Mouse (Mus musculus): ENCODE data around the gene Vwa3a. TPM values are rescaled to one million over a fixed set of nuclear protein-coding genes. Genes with fewer than 3 reads are reported as not detected.
"Not testable (repeated sequence)": the region's sequence is repeated elsewhere in the genome, so short reads cannot be mapped to it uniquely, and the experiment has no call there.

Gene Vwa3a
- under 1 TPM; 0.41 to 0.80 TPM for total RNA-seq (2021)
- long read RNA-seq, experiment 1 = 0 reads
- long read RNA-seq, experiment 2, partial matches to known transcripts = 0 of 1 reads
- long read RNA-seq, experiment 2, other reads (novel, unspliced or antisense) = 1 of 1 reads

DNA sequence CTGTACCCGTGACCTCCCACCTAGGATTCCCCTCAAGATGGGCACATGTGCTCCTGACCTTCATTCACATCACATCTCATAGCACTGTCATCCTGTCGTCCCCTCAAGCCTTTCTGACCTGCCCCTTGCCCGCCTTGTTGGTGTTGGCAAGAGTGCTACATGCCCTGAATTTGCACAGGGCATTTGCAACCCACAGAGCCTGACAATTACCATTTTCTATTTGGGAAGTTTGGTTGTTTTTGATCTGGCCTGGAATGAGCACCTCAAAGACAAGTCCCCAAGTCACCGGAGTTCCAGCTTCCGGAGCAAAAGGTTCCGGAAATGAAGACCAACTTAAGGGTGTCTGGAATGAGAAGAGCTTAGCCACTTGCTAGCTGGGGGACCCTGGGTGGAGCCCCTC, at the start of gene Vwa3a:
Gene Vwa3a (plus strand): TSS at position 301 of the 400 bp plus-strand sequence.
- no peak for DNase-seq
- intact Hi-C loops (cut with DNase I; ENCODE audit: low total_unique reads) = no loop called here

DNA sequence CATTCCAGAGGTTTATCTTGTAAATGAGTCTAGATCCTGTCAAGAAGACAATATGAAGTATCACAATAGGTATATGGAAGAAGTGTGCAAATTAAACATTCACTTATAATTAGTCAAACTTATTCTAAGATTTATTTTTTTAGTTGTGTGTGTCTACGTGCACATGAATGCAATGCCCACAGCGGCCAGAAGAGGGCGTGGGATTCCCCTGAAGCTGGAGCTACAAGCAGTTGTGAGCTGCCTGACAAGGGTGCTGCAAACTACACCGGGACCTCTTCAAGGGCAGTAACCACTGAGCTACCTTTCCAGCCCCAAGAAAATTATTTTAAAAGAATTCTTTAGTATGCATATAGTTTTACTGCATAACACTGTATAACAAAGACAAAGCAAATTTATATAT, 48.5 kb upstream of the Vwa3a start:
- intact Hi-C loops (cut with DNase I; ENCODE audit: low total_unique reads) = no loop called here
- no peak for DNase-seq

DNA sequence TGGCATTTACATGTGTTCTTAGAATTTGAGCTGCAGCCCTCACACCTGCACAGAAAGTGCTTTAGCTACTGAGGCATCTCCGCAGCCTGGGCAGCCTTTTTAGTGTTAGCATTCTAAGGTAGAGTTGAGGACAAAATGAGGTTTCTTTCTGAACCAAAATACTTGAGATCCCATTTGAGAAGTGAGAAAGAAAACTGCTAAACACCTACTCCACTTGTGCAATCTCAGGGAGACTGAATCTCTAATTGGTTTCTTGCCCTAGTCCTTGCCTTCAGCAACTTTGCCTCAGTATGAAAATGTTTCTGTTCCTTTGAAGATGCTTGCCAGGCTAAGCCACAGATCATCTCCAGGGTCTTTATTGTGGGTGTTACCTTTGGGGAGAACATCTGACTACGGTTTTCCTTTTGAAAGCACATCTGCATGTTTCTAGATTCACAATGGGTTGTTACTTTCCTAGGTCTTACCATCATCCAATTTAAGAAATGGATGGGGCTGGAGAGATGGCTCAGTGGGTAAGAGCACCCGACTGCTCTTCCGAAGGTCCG, 45.2 kb upstream of the Vwa3a start:
- intact Hi-C loops (cut with DNase I; ENCODE audit: low total_unique reads) = no loop called here
- no peak for DNase-seq

DNA sequence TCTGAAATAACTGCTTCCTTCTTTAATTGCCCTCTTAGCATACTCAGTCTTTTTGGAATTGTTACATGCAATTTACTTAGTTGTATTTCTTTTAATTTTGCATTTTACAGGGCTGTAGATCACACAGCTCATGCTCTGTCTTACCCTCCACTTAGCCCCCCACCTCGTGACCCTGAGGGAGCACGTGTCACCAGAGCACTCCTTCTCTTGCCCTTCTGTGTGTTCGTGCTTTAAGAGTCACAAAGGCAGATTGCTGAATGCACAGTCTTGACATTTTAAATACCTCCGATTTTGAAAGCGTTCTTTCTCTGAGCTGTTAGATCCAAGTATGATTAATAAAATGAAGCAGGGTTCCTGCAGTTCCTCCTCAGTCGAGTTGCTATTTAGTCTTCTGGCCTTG, 43.9 kb upstream of the Vwa3a start:
- no peak for DNase-seq
- intact Hi-C loops (cut with DNase I; ENCODE audit: low total_unique reads) = no loop called here

DNA sequence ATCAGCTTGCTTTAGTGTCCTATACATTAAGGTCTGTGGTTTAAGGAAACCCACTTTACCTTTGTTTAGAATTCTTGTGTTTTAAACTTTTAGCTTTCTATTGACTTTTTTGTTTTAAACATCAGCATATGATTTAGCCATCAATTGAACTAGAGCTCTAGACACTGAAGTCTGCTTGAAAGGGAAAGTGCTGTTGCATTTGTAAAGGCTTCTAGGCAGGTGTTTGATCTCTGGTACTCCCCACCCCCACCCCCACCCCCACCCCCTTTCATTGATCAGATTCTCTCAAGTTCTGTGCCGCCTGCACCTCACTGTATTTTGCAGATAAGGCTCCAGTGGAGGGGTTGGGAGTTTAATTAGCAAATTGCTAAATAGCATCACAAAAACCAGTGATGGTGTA, 43.5 kb upstream of the Vwa3a start:
- no peak for DNase-seq
- intact Hi-C loops (cut with DNase I; ENCODE audit: low total_unique reads) = no loop called here

DNA sequence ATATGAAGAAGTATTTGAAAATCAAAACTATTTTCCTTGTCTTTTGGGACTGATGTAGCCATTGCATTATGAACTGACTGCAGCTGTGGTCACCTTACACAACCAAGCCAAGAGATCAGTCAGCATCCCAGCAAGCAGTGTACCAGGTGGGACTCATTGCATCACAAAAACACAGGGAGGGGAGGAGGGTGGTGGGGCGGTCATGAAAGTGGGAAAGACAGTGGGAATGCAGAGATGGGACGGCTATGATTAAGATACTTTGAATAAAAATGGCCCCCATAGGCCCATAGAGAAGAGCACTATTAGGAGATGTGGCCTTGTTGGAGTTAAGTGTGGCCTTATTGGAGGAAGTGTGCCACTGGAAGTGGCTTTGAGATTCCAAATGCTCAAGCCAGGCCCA, 42.8 kb upstream of the Vwa3a start:
- no peak for DNase-seq
- intact Hi-C loops (cut with DNase I; ENCODE audit: low total_unique reads) = no loop called here

DNA sequence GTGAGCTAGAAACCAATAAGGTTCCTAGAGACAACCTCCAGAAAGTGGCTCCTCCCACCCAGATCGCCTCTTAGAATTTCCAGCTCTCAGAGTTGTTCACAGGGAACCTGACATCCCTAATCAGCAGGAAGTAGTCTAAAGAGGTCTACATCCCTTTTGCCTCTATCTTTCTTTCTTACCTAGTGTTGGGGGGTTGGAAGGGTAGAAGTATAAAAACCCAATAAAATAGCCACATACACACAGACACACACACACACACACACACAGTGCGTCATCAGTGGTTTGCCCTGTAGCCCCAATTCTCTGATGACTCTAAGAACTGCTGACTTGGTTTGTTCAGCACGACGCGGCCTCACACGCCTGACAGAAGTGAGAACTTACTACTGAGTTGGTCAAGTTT, 39.5 kb upstream of the Vwa3a start:
- no peak for DNase-seq
- intact Hi-C loops (cut with DNase I; ENCODE audit: low total_unique reads) = no loop called here

DNA sequence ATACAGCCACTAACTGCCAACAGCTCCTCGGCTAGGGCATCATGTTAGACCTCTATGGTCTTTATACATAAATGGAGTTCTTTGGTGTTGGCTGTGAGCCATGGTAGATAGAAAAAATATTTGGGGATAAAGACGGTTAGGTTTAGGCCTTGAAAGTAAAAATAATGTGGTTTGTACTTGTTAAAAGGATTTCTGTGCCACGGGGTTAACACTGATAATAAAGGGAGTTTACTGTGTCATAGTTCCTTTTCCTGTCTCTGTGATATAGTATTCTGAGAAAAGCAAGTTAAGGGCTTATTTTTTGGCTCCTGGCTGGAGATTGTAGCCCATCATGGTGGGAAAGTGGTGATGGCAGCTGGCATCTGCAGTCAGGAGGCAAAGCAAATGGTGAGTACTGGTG, 35.2 kb upstream of the Vwa3a start:
- DNase-seq = no peak
- intact Hi-C loops (cut with DNase I; ENCODE audit: low total_unique reads) = no loop called here

DNA sequence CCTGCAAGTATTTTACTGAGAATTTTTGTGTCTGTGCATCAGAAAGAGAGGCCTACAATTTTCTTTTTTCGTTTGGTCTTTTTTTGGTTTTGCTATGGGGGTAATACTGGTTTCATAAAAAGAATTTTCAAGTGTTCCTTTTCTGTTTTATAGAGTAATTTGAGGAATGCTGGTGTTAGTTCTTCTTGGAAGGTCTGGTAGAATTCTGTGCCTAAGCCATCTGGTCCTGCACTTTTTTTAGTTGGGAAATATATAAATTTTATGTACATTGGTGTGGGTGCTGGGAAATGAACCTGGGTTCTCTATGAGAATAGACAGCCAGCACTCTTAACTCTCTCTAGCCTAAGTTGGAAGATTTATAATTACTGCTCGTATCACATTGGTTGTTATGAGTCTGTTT, 27.0 kb upstream of the Vwa3a start:
- intact Hi-C loops (cut with DNase I; ENCODE audit: low total_unique reads) = no loop called here
- no peak for DNase-seq

DNA sequence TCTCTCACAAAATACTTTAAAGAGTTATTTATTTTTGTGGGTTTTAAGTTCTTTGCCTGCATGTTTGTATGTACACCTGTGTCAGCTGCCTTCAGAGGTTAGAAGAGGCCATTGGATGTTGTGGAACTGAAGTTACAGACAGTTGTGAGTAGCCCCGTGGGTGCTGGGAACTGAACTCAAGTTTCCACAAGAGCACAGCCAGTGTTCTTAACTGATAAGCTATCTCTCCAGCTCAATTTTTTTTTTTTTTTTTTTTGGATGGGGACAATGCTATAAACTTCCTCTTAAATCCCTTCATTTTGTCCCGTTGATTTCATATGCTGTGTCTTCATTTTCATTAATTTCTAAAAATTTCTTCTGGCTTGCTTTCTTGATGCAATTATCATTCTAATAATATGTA, 25.9 kb upstream of the Vwa3a start:
- intact Hi-C loops (cut with DNase I; ENCODE audit: low total_unique reads) = no loop called here
- DNase-seq = no peak

DNA sequence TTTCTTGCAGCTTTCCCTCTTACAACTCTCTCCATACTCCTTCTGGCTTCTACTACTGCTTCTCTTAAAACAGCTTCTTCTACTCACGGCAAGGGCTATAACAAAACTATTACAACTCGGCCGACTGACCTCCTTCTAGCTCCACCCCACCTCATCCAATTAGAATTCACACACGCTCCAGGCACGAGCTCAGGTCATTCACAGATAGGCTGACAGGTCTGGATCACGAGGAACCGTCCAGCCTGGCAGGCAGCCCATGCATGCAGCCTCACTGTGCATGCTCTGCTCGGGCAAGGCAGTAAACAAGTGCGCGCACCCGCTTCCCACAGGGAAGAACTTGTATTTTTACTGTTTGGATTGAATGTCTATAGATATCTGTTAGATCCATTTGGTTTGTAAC, 25.2 kb upstream of the Vwa3a start:
- DNase-seq; intact Hi-C loops (cut with DNase I; ENCODE audit: low total_unique reads): not testable (repeated sequence)

DNA sequence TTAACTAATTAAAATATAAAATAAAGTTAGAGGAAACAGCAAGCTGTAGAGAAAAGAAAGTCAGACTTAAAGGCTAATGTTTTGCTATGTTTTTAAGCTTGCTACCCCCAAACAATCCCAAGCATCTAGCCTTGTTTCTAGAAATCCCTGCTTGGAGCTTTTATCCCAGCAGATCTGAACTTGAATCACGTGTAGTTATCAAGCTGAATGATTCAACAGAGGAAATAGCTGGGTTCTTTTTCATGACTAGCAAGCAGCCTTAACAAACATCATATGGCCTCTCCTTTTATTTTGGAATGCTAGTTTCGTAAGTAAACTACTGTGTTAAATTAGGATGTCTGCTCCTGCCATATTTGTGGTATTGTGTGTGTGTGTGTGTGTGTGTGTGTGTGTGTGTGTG, 21.9 kb upstream of the Vwa3a start:
- no peak for DNase-seq
- intact Hi-C loops (cut with DNase I; ENCODE audit: low total_unique reads) = no loop called here

DNA sequence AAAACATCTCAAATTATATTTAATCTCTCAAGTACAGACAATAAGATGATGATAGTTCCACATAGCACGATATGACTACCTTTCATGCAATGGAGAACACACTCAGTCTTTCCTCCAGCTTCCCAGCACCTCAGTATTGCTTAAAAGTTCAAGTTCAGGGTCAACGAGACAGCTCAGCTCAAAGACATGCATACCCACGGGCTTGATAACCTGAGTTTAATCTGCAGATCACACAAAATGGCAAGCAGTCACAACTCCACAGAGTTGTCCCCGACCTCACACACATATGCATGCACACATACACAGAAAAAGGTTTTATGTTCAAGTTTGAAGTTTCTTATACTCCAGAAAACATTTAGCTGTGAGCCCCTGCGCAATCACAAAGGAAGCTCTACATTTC, 18.1 kb upstream of the Vwa3a start:
- intact Hi-C loops (cut with DNase I; ENCODE audit: low total_unique reads) = loop anchor here (10.0 kb wide), 1 partner anchor 46 kb away; the partner anchor contains the start of genes Mosmo and Pdzd9
- no peak for DNase-seq

DNA sequence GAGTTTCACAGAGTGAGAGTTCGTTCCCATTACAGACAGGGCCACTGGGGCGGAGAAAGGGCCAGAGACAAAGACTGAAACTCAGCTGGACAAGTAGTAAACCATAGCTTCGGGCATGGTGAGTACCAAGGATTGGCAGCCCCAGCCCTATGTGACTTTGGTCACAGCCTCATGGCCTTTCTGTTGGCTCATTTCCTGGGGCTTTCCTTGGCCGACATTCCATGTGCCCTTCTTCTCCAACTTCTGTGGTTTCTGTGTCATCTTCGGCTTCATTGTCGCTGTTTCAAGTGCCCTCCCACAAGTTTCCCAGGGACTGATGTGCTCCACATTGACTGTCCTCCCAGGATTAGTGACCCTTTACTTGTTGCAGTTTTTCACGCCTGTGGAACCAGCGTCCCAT, 17.7 kb upstream of the Vwa3a start:
- intact Hi-C loops (cut with DNase I; ENCODE audit: low total_unique reads) = loop anchor here (10.0 kb wide), 1 partner anchor 47 kb away; the partner anchor contains the start of genes Mosmo and Pdzd9
- DNase-seq = no peak

DNA sequence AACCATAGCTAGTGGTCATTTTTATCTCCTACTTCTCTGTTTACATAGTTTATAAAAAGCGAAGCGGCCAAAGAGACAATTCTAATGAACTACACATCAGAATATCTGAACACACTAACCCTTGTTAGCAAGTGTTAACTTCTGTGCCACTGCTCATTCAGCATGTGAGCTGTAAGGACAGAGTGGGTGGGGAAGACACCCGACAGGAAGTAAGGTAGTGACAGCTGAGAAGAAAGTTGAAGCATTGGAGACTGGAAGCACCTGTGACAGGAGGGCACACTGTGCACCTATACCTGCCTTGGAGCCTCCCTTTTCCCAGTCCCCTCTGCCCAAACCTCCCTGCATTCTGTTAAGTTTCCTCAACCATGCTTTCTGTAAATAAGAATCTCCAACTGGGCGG, 17.1 kb upstream of the Vwa3a start:
- intact Hi-C loops (cut with DNase I; ENCODE audit: low total_unique reads) = loop anchor here (10.0 kb wide), 1 partner anchor 47 kb away; the partner anchor contains the start of genes Mosmo and Pdzd9
- DNase-seq = no peak

DNA sequence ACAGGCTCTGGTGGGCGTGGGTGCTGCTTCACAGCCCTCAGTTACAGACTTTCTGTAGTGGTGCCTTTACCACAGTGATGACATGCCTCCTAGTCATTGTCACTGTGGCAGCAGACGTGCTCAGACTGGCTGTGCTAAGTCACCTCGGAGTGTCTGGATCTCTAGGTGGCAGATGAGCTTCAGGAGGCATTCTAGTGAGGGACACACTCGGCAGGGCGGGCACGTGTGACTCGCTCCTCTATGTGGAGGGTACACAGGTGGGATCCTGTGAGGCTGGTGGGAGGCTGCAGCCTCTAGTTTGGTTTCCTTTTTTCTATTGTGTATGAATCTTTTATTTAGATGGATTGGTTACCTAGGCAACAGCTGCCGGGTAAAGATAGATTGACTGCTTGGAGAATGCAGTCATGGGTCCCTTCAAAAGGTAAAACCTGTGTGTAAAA, 16.3 kb upstream of the Vwa3a start:
- intact Hi-C loops (cut with DNase I; ENCODE audit: low total_unique reads) = loop anchor here (10.0 kb wide), 1 partner anchor 48 kb away; the partner anchor contains the start of genes Mosmo and Pdzd9

DNA sequence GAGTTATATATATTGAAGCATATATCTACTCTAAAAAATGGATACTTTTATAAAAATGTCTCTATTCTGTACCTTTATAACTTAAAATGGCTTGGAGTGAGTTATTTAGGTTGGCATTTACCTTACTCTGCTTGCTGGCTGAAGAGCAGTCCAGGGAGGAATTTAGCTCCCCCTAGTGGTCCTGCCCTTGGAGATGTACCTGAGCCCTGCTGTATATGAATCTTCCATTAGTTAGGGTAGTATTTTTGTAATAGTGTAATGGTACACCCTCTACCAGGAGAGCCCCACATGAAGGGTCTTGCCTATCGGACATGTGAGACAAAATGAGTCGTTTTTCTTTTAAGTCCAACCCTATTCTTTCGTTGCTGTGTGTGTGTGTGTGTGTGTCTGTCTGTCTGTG, 11.5 kb upstream of the Vwa3a start:
- DNase-seq = no peak
- intact Hi-C loops (cut with DNase I; ENCODE audit: low total_unique reads) = loop anchor here (10.0 kb wide), 1 partner anchor 53 kb away; the partner anchor contains the start of genes Mosmo and Pdzd9

More for the DNA sequence above, 16.3 kb upstream of the Vwa3a start:
- no peak for DNase-seq

DNA sequence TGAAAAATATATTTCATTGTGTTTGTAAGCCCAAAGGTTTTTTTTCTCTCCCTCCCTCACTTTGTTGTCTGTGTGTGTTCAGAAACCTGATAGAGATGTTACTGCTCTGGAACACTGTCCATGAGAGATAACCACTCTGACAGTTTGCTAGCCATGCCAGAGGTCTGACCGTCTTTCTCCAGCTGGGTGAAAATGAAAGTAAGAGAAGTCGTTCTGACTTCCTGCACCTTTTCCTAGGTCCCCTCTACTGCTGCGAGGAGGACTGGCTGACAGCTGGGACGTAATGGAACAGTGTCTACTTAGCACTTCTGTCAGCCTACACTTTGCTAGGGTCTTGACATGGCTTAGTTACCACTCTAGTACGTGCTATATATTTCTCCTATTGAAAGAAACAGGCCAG, 9.5 kb upstream of the Vwa3a start:
- DNase-seq = no peak
- intact Hi-C loops (cut with DNase I; ENCODE audit: low total_unique reads) = loop anchor here (10.0 kb wide), 1 partner anchor 55 kb away; the partner anchor contains the start of genes Mosmo and Pdzd9

DNA sequence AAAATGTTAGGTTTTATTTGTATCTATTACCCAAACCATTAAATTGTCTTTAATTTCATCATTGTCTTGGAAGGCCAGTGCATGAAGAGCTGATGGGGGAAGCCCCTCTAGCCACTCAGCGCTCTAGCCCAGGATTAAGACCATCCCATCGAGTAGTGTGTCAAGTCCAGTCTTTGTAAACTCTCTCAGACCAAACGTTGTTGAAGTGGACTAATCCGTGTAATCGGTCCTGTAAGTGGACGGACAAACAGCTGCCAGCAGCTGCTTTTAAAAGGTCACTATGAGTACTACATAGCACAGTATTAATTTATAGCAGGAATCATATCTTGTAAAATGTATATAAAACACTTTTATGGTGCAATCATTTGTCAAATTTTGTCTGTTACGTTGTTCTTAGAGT, 6.2 kb upstream of the Vwa3a start:
- intact Hi-C loops (cut with DNase I; ENCODE audit: low total_unique reads) = no loop called here
- no peak for DNase-seq

DNA sequence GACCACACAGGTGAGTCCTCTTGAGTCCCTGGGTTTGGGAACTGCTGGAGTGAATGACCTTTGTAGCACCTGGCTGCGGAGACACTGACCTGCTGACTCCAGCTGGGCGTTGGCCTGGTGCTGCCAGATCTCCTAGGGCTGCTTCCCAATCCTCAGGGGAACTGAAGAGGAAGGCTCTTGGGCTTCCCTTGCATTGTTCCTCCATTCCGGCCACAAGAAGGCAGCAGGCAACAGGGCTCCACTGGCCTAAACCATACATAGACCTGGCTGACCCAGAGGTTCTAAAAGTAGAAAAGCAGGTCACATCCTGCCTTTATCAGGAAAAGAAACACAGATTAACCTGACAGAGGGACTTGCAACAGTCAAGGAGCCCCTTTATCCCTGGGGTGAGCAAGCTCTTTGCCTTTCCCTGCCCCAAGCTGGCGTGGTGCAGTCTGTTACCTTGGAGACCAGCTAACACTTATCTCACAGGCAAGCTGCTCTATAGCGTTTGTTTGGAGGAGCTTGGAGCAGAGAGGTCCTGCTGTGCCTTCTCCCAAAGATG, 512 bp downstream of the Vwa3a start:
- intact Hi-C loops (cut with DNase I; ENCODE audit: low total_unique reads) = no loop called here

More for the DNA sequence above, 512 bp downstream of the Vwa3a start:
- no peak for DNase-seq

Measured in gastrocnemius, postnatal 14 days (tissue).